Mouse (Mus musculus) ES-Bruce4 (cell line): Measurements from ENCODE around the gene Ift122. TPM values are rescaled to one million over a fixed set of nuclear protein-coding genes. Genes with fewer than 3 reads are reported as not detected.

ENCODE experiments used
- H3K27ac ChIP-seq: 2 replicates; pipeline ENCODE4 v1.5.1; 2012; ENCODE audit warnings: low read length, inconsistent platforms; ENCODE audit not compliant: insufficient read depth
- H3K27me3 ChIP-seq: 2 replicates; pipeline ENCODE4 v1.6.1; 2012; ENCODE audit warnings: mild to moderate bottlenecking, low read length, inconsistent platforms; ENCODE audit not compliant: control insufficient read depth, poor library complexity, insufficient read depth, severe bottlenecking
- H3K36me3 ChIP-seq: 2 replicates; pipeline ENCODE4 v1.6.1; 2012; ENCODE audit warnings: inconsistent platforms, mild to moderate bottlenecking, low read length, moderate library complexity; ENCODE audit not compliant: control insufficient read depth, poor library complexity, insufficient read depth, severe bottlenecking
- H3K4me1 ChIP-seq: one replicate; pipeline ENCODE4 v1.8.1; 2011; ENCODE audit warnings: low read length; ENCODE audit not compliant: control insufficient read depth, insufficient read depth
- H3K4me3 ChIP-seq: 2 replicates; pipeline ENCODE4 v1.5.1; 2011; ENCODE audit warnings: low read depth, mild to moderate bottlenecking, low read length
- H3K9ac ChIP-seq: 2 replicates; pipeline ENCODE4 v1.6.1; 2012; ENCODE audit warnings: low read depth, mild to moderate bottlenecking, inconsistent platforms; ENCODE audit not compliant: poor library complexity, severe bottlenecking
- H3K9me3 ChIP-seq: replicated peaks from 2 replicates; pipeline ENCODE4 v1.6.1; 2012; ENCODE audit warnings: mild to moderate bottlenecking, low read length, inconsistent platforms; ENCODE audit not compliant: control insufficient read depth, poor library complexity, insufficient read depth, severe bottlenecking
- CTCF ChIP-seq: IDR thresholded peaks from one replicate; pipeline ENCODE4 v1.8.1; 2011; ENCODE audit warnings: low read depth, low read length
- EP300 ChIP-seq: IDR thresholded peaks from 2 replicates; pipeline ENCODE4 v1.6.1; 2011; ENCODE audit warnings: low read depth, low read length; ENCODE audit not compliant: insufficient read depth
- POLR2A ChIP-seq: IDR thresholded peaks from one replicate; pipeline ENCODE4 v1.8.1; 2011; ENCODE audit warnings: low read length; ENCODE audit not compliant: insufficient read depth
- polyA plus RNA-seq: library from polyadenylated mRNA; stranded (reverse); fragments of >200 nt; gene quantifications from 2 replicates; pipeline ENCODE4 v1.2.4, GENCODE M21; 2011; ENCODE audit warnings: low read depth; ENCODE audit not compliant: missing spikeins, insufficient read depth, insufficient read length

The Ift122 gene
- polyA plus RNA-seq, 1 experiment = 17.1 TPM

- Histone ChIP-seq H3K9me3 (no peaks in the 10 kb centered on the region), H3K27me3 (no peaks in the 10 kb centered on the region), H3K9ac (no peak overlapping the region), H3K4me3 (no peak overlapping the region), H3K27ac (no peak overlapping the region), H3K4me1 (no peaks in the 10 kb centered on the region), H3K36me3 (no peaks in the 10 kb centered on the region)
- TF ChIP-seq POLR2A = no peak
- no peak for TF ChIP-seq EP300
- TF ChIP-seq CTCF = no peak
Observed at GRCm38 (mm10) chr6:115902545-115902944, 49.3 kb downstream of the Ift122 start.

- H3K4me3 ChIP-seq = no peak overlapping the region
- H3K27ac ChIP-seq = no peak overlapping the region
- no peaks in the 10 kb centered on the region for H3K27me3 ChIP-seq
- no peaks in the 10 kb centered on the region for H3K36me3 ChIP-seq
- no peaks in the 10 kb centered on the region for H3K9me3 ChIP-seq
- H3K9ac ChIP-seq = no peak overlapping the region
- no peaks in the 10 kb centered on the region for H3K4me1 ChIP-seq
- TF ChIP-seq EP300 (no peak), CTCF (no peak), POLR2A (no peak)
Observed at GRCm38 (mm10) chr6:115905568-115905967, 52.3 kb downstream of the Ift122 start.

GRCm38 (mm10) chr6:115906455-115906854, 53.2 kb downstream of the Ift122 start:
- no peak overlapping the region for H3K9ac ChIP-seq
- H3K9me3 ChIP-seq = no peaks in the 10 kb centered on the region
- no peaks in the 10 kb centered on the region for H3K4me1 ChIP-seq
- TF ChIP-seq CTCF = no peak
- H3K4me3 ChIP-seq = no peak overlapping the region
- H3K27ac ChIP-seq = no peak overlapping the region
- no peaks in the 10 kb centered on the region for H3K27me3 ChIP-seq
- H3K36me3 ChIP-seq = no peaks in the 10 kb centered on the region

- H3K36me3 ChIP-seq = no peaks in the 10 kb centered on the region
- no peaks in the 10 kb centered on the region for H3K9me3 ChIP-seq
Observed at GRCm38 (mm10) chr6:115906871-115907270, 53.6 kb downstream of the Ift122 start.

GRCm38 (mm10) chr6:115908421-115908982, 55.2 kb downstream of the Ift122 start:
- Histone ChIP-seq H3K9ac (no peak overlapping the region), H3K4me1 (no peaks in the 10 kb centered on the region), H3K4me3 (no peak overlapping the region), H3K9me3 (no peaks in the 10 kb centered on the region), H3K27ac (no peak overlapping the region), H3K36me3 (no peaks in the 10 kb centered on the region), H3K27me3 (no peaks in the 10 kb centered on the region)
- TF ChIP-seq POLR2A (no peak), EP300 (no peak), CTCF (no peak)

More at GRCm38 (mm10) chr6:115906871-115907270, 53.6 kb downstream of the Ift122 start:
- no peaks in the 10 kb centered on the region for H3K27me3 ChIP-seq
- H3K27ac ChIP-seq = no peak overlapping the region
- no peak overlapping the region for H3K4me3 ChIP-seq
- no peaks in the 10 kb centered on the region for H3K4me1 ChIP-seq
- no peak for TF ChIP-seq CTCF
- no peak for TF ChIP-seq EP300
- no peak for TF ChIP-seq POLR2A
- H3K9ac ChIP-seq = no peak overlapping the region

GRCm38 (mm10) chr6:115909052-115909451, 55.8 kb downstream of the Ift122 start:
- no peak for TF ChIP-seq CTCF
- TF ChIP-seq POLR2A = no peak
- no peak for TF ChIP-seq EP300
- Histone ChIP-seq H3K36me3 (no peaks in the 10 kb centered on the region), H3K4me1 (no peaks in the 10 kb centered on the region), H3K9ac (no peak overlapping the region), H3K27me3 (no peaks in the 10 kb centered on the region), H3K27ac (no peak overlapping the region), H3K4me3 (no peak overlapping the region), H3K9me3 (no peaks in the 10 kb centered on the region)
